Mouse (Mus musculus): ENCODE results near the gene Ninj2.

GRCm38 (mm10) chr6:120085832-120086231, 7.3 kb upstream of the Ninj2 start:
- TF ChIP-seq CTCF (IDR thresholded peaks at IDR 0.05; ENCODE audit: low read depth, low read length) (no peak), GATA2 (IDR thresholded peaks at IDR 0.05; ENCODE audit: borderline replicate concordance, low read depth, low read length) (no peak), GATA1 (IDR thresholded peaks at IDR 0.05; ENCODE audit: borderline replicate concordance, low read length) (no peak), POLR2AphosphoS5 (IDR thresholded peaks at IDR 0.05; ENCODE audit: insufficient replicate concordance, low read depth, low read length) (no peak), TAL1 (conservative IDR thresholded peaks at IDR 0.05; ENCODE audit: low read depth, low read length) (no peak)

Data from G1E (cell line).